Mouse (Mus musculus): ENCODE data around the gene Strbp. TPM values are rescaled to one million over a fixed set of nuclear protein-coding genes. Genes with fewer than 3 reads are reported as not detected.
"Not testable (repeated sequence)": the region's sequence is repeated elsewhere in the genome, so short reads cannot be mapped to it uniquely, and the experiment has no call there.

Strbp gene
- polyA plus RNA-seq, 1 experiment from 2014 or later, result 87.9 TPM

GRCm38 (mm10) chr2:37519286-37519640 lies 184.4 kb downstream of the Strbp start:
- Histone ChIP-seq H3K4me2 (ENCODE audit: low read depth) (no peak overlapping the region), H3K27ac (ENCODE audit: low read depth, low read length) (no peak overlapping the region), H3K36me3 (ENCODE audit: control insufficient read depth, insufficient read depth, low read length) (no peaks in the 10 kb centered on the region), H3K27me3 (ENCODE audit: control insufficient read depth, insufficient read depth, low read length) (no peaks in the 10 kb centered on the region), H3K9ac (ENCODE audit: low read length) (no peak overlapping the region), H3K9me3 (ENCODE audit: control insufficient read depth, low read length) (no peaks in the 10 kb centered on the region), H3K4me1 (ENCODE audit: control insufficient read depth, insufficient read depth, low read length) (peaks cover 2% of the 10 kb centered on the region; the same call in 1 of the 2 replicates), H3K4me3 (ENCODE audit: low read depth, low read length) (no peak overlapping the region)
- DNase-seq (ENCODE audit: low spot score) (no peak), ATAC-seq (ENCODE audit: insufficient read depth, low FRiP score, low TSS enrichment) (no peak)
- whole genome bisulfite sequencing, result 92% methylated on average over 1 of the region's 1 CpGs

DNA sequence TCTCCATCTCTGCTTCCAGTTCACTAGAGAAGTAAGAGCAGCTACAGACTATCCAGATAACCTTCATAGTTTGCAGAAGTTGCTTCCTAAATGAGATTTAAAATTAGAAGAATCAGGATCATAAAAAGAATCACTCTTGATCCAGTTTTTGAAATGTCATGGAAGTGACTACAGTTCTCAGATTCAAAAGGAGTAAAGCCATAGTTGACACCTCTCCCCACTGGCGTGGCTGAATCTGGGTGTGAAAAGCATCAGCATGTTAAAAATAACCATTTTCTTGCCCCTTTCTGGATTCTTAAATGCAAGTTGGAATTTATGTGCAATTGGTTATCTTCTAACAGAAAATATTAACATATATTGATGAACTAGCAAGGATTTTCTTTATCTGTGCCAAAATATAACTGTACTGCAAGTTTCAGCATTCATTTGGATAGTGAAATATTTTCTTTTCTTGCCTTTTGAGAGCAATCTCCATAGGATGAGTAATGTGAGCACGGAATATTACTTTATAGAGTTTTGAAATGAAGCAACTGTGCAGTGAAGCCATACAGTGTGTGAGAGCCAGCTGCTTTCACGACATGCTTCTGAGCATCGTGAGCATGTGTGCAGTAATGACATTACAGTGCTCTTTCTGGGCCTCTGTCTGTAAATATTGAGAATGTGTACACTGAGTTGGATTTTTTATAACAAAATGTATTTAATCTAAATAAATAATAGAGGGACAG lies 184.9 kb downstream of the Strbp start:
- no peak overlapping the region for H3K9ac ChIP-seq (ENCODE audit: low read length)
- peaks cover 2% of the 10 kb centered on the region; the same call in 1 of the 2 replicates for H3K4me1 ChIP-seq (ENCODE audit: control insufficient read depth, insufficient read depth, low read length)
- no peak overlapping the region for H3K4me3 ChIP-seq (ENCODE audit: low read depth, low read length)
- no peak overlapping the region for H3K4me2 ChIP-seq (ENCODE audit: low read depth)
- DNase-seq (ENCODE audit: low spot score) (no peak), ATAC-seq (ENCODE audit: insufficient read depth, low FRiP score, low TSS enrichment) (no peak)
- H3K27me3 ChIP-seq (ENCODE audit: control insufficient read depth, insufficient read depth, low read length), result no peaks in the 10 kb centered on the region
- H3K36me3 ChIP-seq (ENCODE audit: control insufficient read depth, insufficient read depth, low read length), result no peaks in the 10 kb centered on the region
- 93% methylated on average over 4 of the region's 4 CpGs for WGBS
- no peak overlapping the region for H3K27ac ChIP-seq (ENCODE audit: low read depth, low read length)
- H3K9me3 ChIP-seq (ENCODE audit: control insufficient read depth, low read length), result no peaks in the 10 kb centered on the region

- peak; percentile 47 for DNase-seq (ENCODE audit: low spot score)
- no peak overlapping the region for H3K4me3 ChIP-seq (ENCODE audit: low read depth, low read length)
- no peaks in the 10 kb centered on the region for H3K27me3 ChIP-seq (ENCODE audit: control insufficient read depth, insufficient read depth, low read length)
- H3K36me3 ChIP-seq (ENCODE audit: control insufficient read depth, insufficient read depth, low read length), result no peaks in the 10 kb centered on the region
- no peaks in the 10 kb centered on the region for H3K9me3 ChIP-seq (ENCODE audit: control insufficient read depth, low read length)
- no peak overlapping the region for H3K27ac ChIP-seq (ENCODE audit: low read depth, low read length)
- H3K4me2 ChIP-seq (ENCODE audit: low read depth), result peak overlapping the region; percentile 10; the same call in 1 of the 2 replicates
- 36% methylated on average over 4 of the region's 4 CpGs for WGBS
- peaks cover 2% of the 10 kb centered on the region; the same call in 1 of the 2 replicates for H3K4me1 ChIP-seq (ENCODE audit: control insufficient read depth, insufficient read depth, low read length)
- peak; percentile 48; the same call in 1 of the 2 replicates for ATAC-seq (ENCODE audit: insufficient read depth, low FRiP score, low TSS enrichment)
- no peak overlapping the region for H3K9ac ChIP-seq (ENCODE audit: low read length)
Observed at GRCm38 (mm10) chr2:37516922-37517462, 186.7 kb downstream of the Strbp start.

DNA sequence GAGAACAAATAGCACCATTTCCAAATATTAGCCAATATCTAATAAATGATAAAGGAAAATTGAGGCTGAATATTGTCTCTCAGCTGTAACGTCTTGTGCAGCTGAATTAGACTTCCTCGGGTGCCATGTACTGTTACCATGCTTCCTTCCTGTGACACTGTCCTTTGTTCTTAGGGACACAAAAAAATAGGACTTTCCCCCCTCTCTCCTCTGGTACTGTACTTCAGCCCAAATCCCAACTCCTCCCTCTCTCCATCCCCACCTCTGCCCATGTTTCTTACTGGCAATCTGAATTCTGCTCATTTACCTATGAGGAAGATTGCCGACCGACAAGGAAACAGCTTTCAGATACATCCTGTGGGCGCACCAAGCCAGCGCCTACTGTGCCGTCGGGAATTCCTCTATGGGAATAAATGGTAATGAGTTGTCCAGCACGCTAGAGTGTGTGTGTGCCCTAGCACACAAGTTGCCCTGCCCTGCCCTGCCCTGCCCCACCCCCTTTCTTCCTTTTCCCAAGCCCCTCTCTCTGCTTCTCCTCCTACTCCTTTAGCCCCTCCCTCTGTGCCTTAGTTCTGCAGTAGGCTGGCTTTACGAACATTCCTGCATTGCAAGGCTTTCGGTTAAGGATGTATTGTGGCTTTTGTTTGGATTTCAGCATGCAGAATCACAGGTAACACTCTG lies 187.5 kb downstream of the Strbp start, which contains the start of gene Gpr21:
Gpr21 (plus strand) TSS at position 303 of the 681 bp plus-strand sequence.
- peak; percentile 75 for ATAC-seq (ENCODE audit: insufficient read depth, low FRiP score, low TSS enrichment)
- Histone ChIP-seq H3K27me3 (ENCODE audit: control insufficient read depth, insufficient read depth, low read length) (no peaks in the 10 kb centered on the region), H3K9me3 (ENCODE audit: control insufficient read depth, low read length) (no peaks in the 10 kb centered on the region), H3K4me1 (ENCODE audit: control insufficient read depth, insufficient read depth, low read length) (peaks cover 2% of the 10 kb centered on the region; the same call in 1 of the 2 replicates), H3K4me3 (ENCODE audit: low read depth, low read length) (0 out of 2 replicates have a peak within 1 kb of the TSS, but pooled peaks have one; percentile 5), H3K4me2 (ENCODE audit: low read depth) (peak within 1 kb of the TSS; percentile 24), H3K9ac (ENCODE audit: low read length) (0 out of 2 replicates have a peak within 1 kb of the TSS, but pooled peaks have one; percentile 24), H3K27ac (ENCODE audit: low read depth, low read length) (peak within 1 kb of the TSS; percentile 1; the same call in 1 of the 2 replicates), H3K36me3 (ENCODE audit: control insufficient read depth, insufficient read depth, low read length) (no peaks in the 10 kb centered on the region)
- WGBS, result 19% methylated on average over 11 of the region's 11 CpGs
- peak; percentile 31 for DNase-seq (ENCODE audit: low spot score)

DNA sequence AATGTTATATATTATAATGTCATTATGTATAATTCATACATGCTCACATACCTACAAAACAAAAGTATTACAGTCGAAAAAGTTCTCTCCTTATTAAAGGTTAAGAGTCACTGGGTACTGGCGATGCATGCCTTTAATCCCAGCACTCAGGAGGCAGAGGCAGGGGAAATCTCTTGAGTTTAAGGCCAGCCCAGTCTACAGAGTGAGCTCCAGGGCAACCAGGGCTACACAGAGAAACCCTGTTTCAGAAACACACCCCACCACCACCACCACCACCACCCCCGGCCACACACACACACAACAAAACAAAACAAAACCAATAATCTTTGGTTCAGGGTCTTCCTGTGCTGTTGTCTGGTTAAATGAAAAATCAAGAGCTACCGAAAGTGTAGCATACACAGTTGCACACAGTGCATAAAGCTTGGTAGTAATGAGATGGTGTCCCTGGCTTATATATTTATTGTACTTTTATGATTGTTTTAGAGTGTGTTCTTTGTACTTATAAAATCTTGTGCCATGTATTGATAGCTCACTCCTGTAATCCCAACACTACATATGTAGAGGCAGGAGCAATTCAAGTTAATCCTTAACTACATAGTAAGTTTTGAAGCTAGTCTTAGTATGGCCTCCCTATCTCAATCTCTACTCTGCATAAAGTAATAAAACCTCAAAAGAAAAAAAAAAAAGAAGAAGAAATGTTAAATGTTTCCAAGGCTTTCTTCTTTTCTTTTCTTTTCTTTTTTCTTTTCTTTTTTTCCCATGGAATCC lies 192.3 kb downstream of the Strbp start:
- Histone ChIP-seq H3K27ac (ENCODE audit: low read depth, low read length) (no peak overlapping the region), H3K36me3 (ENCODE audit: control insufficient read depth, insufficient read depth, low read length) (0 out of 2 replicates have a peak, but pooled peaks cover 2% of the 10 kb centered on the region), H3K4me1 (ENCODE audit: control insufficient read depth, insufficient read depth, low read length) (peaks cover 2% of the 10 kb centered on the region; the same call in 1 of the 2 replicates), H3K9ac (ENCODE audit: low read length) (no peak overlapping the region), H3K9me3 (ENCODE audit: control insufficient read depth, low read length) (no peaks in the 10 kb centered on the region), H3K27me3 (ENCODE audit: control insufficient read depth, insufficient read depth, low read length) (no peaks in the 10 kb centered on the region), H3K4me2 (ENCODE audit: low read depth) (no peak overlapping the region), H3K4me3 (ENCODE audit: low read depth, low read length) (no peak overlapping the region)
- no peak for ATAC-seq (ENCODE audit: insufficient read depth, low FRiP score, low TSS enrichment)
- 93% methylated on average over 4 of the region's 4 CpGs for WGBS
- DNase-seq (ENCODE audit: low spot score), result no peak

GRCm38 (mm10) chr2:37505856-37506255 lies 197.8 kb downstream of the Strbp start:
- WGBS, result 91% methylated on average over 2 of the region's 2 CpGs
- not testable (repeated sequence) for H3K9me3 ChIP-seq (ENCODE audit: control insufficient read depth, low read length); H3K4me1 ChIP-seq (ENCODE audit: control insufficient read depth, insufficient read depth, low read length); H3K27ac ChIP-seq (ENCODE audit: low read depth, low read length); H3K9ac ChIP-seq (ENCODE audit: low read length); H3K4me2 ChIP-seq (ENCODE audit: low read depth); H3K4me3 ChIP-seq (ENCODE audit: low read depth, low read length); ATAC-seq (ENCODE audit: insufficient read depth, low FRiP score, low TSS enrichment); H3K27me3 ChIP-seq (ENCODE audit: control insufficient read depth, insufficient read depth, low read length); H3K36me3 ChIP-seq (ENCODE audit: control insufficient read depth, insufficient read depth, low read length); DNase-seq (ENCODE audit: low spot score)

DNA sequence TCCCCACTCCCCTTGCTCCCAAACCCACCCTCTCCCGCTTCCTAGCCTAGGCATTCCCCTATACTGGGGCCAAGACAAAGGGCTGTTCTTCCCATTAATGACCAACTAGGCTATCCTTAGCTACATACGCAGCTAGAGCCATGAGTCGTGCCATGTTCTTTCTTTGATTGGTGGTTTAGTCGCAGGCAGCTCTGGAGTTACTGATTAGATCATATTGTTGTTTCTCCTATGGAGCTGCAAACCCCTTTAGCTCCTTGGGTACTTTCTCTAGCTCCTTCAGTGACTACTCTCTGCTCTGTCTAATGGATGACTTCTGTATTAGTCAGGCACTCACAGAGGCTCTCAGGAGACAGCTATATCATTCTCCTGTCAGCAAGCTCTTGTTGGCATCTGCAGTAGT lies 206.3 kb downstream of the Strbp start:
- Histone ChIP-seq H3K4me3 (ENCODE audit: low read depth, low read length) (no peak overlapping the region), H3K9ac (ENCODE audit: low read length) (no peak overlapping the region), H3K4me1 (ENCODE audit: control insufficient read depth, insufficient read depth, low read length) (no peaks in the 10 kb centered on the region), H3K36me3 (ENCODE audit: control insufficient read depth, insufficient read depth, low read length) (no peaks in the 10 kb centered on the region), H3K4me2 (ENCODE audit: low read depth) (no peak overlapping the region), H3K9me3 (ENCODE audit: control insufficient read depth, low read length) (no peaks in the 10 kb centered on the region), H3K27ac (ENCODE audit: low read depth, low read length) (no peak overlapping the region), H3K27me3 (ENCODE audit: control insufficient read depth, insufficient read depth, low read length) (no peaks in the 10 kb centered on the region)
- WGBS, result 91% methylated on average over 4 of the region's 4 CpGs
- no peak for ATAC-seq (ENCODE audit: insufficient read depth, low FRiP score, low TSS enrichment)
- no peak for DNase-seq (ENCODE audit: low spot score)

DNA sequence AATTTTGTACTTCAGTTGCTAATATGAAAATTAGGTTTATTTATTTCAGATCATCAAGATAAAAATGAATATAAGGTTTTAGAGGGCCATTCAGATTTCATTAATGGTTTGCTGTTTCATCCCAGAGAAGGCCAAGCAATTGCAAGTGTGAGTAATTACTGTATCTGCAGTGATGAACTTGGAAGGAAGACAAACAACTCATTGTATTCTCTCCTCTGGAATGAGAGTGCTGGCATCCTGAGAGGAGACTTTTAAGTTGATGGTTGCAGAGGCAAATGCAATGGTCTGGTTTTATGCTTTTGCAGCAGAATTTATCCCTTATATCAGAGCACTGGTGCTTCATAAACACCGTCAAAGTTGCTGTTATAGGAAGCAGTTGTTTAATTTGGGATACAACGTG lies 214.7 kb downstream of the Strbp start:
- H3K27ac ChIP-seq (ENCODE audit: low read depth, low read length), result no peak overlapping the region
- ATAC-seq (ENCODE audit: insufficient read depth, low FRiP score, low TSS enrichment) (no peak), DNase-seq (ENCODE audit: low spot score) (no peak)
- H3K4me3 ChIP-seq (ENCODE audit: low read depth, low read length), result no peak overlapping the region
- no peaks in the 10 kb centered on the region for H3K4me1 ChIP-seq (ENCODE audit: control insufficient read depth, insufficient read depth, low read length)
- no peaks in the 10 kb centered on the region for H3K9me3 ChIP-seq (ENCODE audit: control insufficient read depth, low read length)
- H3K9ac ChIP-seq (ENCODE audit: low read length), result no peak overlapping the region
- no peaks in the 10 kb centered on the region for H3K27me3 ChIP-seq (ENCODE audit: control insufficient read depth, insufficient read depth, low read length)
- H3K4me2 ChIP-seq (ENCODE audit: low read depth), result no peak overlapping the region
- H3K36me3 ChIP-seq (ENCODE audit: control insufficient read depth, insufficient read depth, low read length), result peaks cover 9% of the 10 kb centered on the region
- 95% methylated on average over 2 of the region's 2 CpGs for WGBS
